Mouse (Mus musculus): ENCODE data around the gene Sfr1. TPM values are rescaled to one million over a fixed set of nuclear protein-coding genes. Genes with fewer than 3 reads are reported as not detected.

Sfr1 gene
- polyA plus RNA-seq, 1 experiment from 2014 or later, result 258 TPM

- H3K4me1 ChIP-seq (ENCODE audit: control insufficient read depth, insufficient read depth, low read length), result peaks cover 6% of the 10 kb centered on the region
- ATAC-seq (replicated peaks; ENCODE audit: insufficient number of reproducible peaks, low FRiP score, low TSS enrichment), result peak; percentile 84
- under 1% methylated on average over 12 of the region's 12 CpGs for WGBS (ENCODE audit: insufficient replicate concordance)
These were observed 801 bp upstream of the Sfr1 start for GRCm38 (mm10) chr19:47730691-47731070.

DNA sequence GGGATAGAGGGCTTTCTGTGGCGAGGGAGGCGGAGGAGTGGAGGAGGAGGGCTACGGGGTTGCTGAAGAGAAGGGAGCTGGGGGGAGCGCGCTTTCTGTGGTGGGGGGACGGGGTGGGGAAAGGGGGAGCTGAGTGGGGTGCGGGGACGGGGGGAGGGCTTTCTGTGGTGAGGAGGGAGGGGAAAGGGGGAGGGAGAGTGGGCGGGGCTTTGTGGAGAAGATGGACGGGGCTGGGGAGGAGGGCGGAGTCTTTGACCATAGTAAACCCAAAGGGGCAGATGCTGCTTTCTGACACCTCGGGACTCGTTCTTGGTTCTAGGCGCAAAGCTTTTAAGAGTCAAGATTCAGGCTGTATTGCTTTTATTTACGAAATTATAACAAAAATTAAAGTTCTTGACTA is 449 bp downstream of the Sfr1 start:
- WGBS (ENCODE audit: insufficient replicate concordance), result under 1% methylated on average over 14 of the region's 15 CpGs
- 0 out of 2 replicates have a peak, but pooled peaks have one; percentile 24 for ATAC-seq (replicated peaks; ENCODE audit: insufficient number of reproducible peaks, low FRiP score, low TSS enrichment)

More at GRCm38 (mm10) chr19:47730691-47731070, 801 bp upstream of the Sfr1 start:
- Histone ChIP-seq H3K4me3 (ENCODE audit: low read depth, low read length) (peak overlapping the region; percentile 88), H3K9ac (ENCODE audit: low read depth, low read length) (peak overlapping the region; percentile 89), H3K36me3 (ENCODE audit: control insufficient read depth, insufficient read depth, low read length) (peaks cover 15% of the 10 kb centered on the region), H3K27ac (ENCODE audit: low read depth, low read length) (peak overlapping the region; percentile 97), H3K4me2 (peak overlapping the region; percentile 80), H3K27me3 (ENCODE audit: control insufficient read depth, insufficient read depth, low read length) (no peaks in the 10 kb centered on the region), H3K9me3 (replicated peaks; ENCODE audit: control insufficient read depth, low read length) (no peaks in the 10 kb centered on the region)

DNA sequence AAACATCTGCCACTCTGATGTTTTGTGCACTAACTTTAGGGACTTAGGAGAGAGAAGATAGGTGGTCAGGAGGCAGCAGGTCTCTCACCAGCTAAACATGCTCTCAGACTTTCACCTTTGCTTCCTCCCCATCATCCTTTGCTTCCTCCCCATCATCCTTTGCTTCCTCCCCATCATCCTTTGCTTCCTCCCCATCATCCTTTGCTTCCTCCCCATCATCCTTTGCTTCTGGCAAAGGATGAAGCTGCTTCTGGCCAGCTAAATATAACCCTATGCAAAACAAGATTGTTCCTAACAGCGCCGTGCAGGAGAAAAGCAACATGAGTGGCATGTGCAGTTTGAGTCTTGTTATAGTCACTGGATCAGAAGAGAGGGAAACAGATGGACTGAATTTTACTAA is 15.6 kb downstream of the Sfr1 start:
- Histone ChIP-seq H3K27ac (ENCODE audit: low read depth, low read length) (no peak overlapping the region), H3K9me3 (replicated peaks; ENCODE audit: control insufficient read depth, low read length) (no peaks in the 10 kb centered on the region), H3K27me3 (ENCODE audit: control insufficient read depth, insufficient read depth, low read length) (no peaks in the 10 kb centered on the region), H3K4me1 (ENCODE audit: control insufficient read depth, insufficient read depth, low read length) (no peaks in the 10 kb centered on the region), H3K9ac (ENCODE audit: low read depth, low read length) (no peak overlapping the region), H3K36me3 (ENCODE audit: control insufficient read depth, insufficient read depth, low read length) (no peaks in the 10 kb centered on the region), H3K4me3 (ENCODE audit: low read depth, low read length) (no peak overlapping the region), H3K4me2 (no peak overlapping the region)
- ATAC-seq (replicated peaks; ENCODE audit: insufficient number of reproducible peaks, low FRiP score, low TSS enrichment), result no peak
- WGBS (ENCODE audit: insufficient replicate concordance), result 79% methylated on average over 2 of the region's 2 CpGs

More for the DNA sequence above, 449 bp downstream of the Sfr1 start:
- Histone ChIP-seq H3K27me3 (ENCODE audit: control insufficient read depth, insufficient read depth, low read length) (no peaks in the 10 kb centered on the region), H3K9me3 (replicated peaks; ENCODE audit: control insufficient read depth, low read length) (no peaks in the 10 kb centered on the region), H3K9ac (ENCODE audit: low read depth, low read length) (peak overlapping the region; percentile 89), H3K36me3 (ENCODE audit: control insufficient read depth, insufficient read depth, low read length) (peaks cover 15% of the 10 kb centered on the region), H3K4me1 (ENCODE audit: control insufficient read depth, insufficient read depth, low read length) (peaks cover 9% of the 10 kb centered on the region), H3K4me3 (ENCODE audit: low read depth, low read length) (peak overlapping the region; percentile 88), H3K4me2 (peak overlapping the region; percentile 80), H3K27ac (ENCODE audit: low read depth, low read length) (peak overlapping the region; percentile 97)

GRCm38 (mm10) chr19:47748950-47749349 is 17.5 kb downstream of the Sfr1 start:
- Histone ChIP-seq H3K4me2 (no peak overlapping the region), H3K9me3 (replicated peaks; ENCODE audit: control insufficient read depth, low read length) (no peaks in the 10 kb centered on the region), H3K27me3 (ENCODE audit: control insufficient read depth, insufficient read depth, low read length) (no peaks in the 10 kb centered on the region), H3K27ac (ENCODE audit: low read depth, low read length) (no peak overlapping the region), H3K36me3 (ENCODE audit: control insufficient read depth, insufficient read depth, low read length) (no peaks in the 10 kb centered on the region), H3K4me1 (ENCODE audit: control insufficient read depth, insufficient read depth, low read length) (no peaks in the 10 kb centered on the region), H3K9ac (ENCODE audit: low read depth, low read length) (no peak overlapping the region), H3K4me3 (ENCODE audit: low read depth, low read length) (no peak overlapping the region)
- ATAC-seq (replicated peaks; ENCODE audit: insufficient number of reproducible peaks, low FRiP score, low TSS enrichment), result no peak
- 83% methylated on average over 2 of the region's 2 CpGs for WGBS (ENCODE audit: insufficient replicate concordance)

- no peaks in the 10 kb centered on the region for H3K36me3 ChIP-seq (ENCODE audit: control insufficient read depth, insufficient read depth, low read length)
- 85% methylated on average over 5 of the region's 5 CpGs for WGBS (ENCODE audit: insufficient replicate concordance)
- no peak overlapping the region for H3K27ac ChIP-seq (ENCODE audit: low read depth, low read length)
- no peak for ATAC-seq (replicated peaks; ENCODE audit: insufficient number of reproducible peaks, low FRiP score, low TSS enrichment)
- no peak overlapping the region for H3K4me3 ChIP-seq (ENCODE audit: low read depth, low read length)
- H3K4me2 ChIP-seq, result no peak overlapping the region
- no peaks in the 10 kb centered on the region for H3K9me3 ChIP-seq (replicated peaks; ENCODE audit: control insufficient read depth, low read length)
- H3K4me1 ChIP-seq (ENCODE audit: control insufficient read depth, insufficient read depth, low read length), result no peaks in the 10 kb centered on the region
- H3K27me3 ChIP-seq (ENCODE audit: control insufficient read depth, insufficient read depth, low read length), result no peaks in the 10 kb centered on the region
- H3K9ac ChIP-seq (ENCODE audit: low read depth, low read length), result no peak overlapping the region
These were observed 18.9 kb downstream of the Sfr1 start for GRCm38 (mm10) chr19:47750391-47750790.

DNA sequence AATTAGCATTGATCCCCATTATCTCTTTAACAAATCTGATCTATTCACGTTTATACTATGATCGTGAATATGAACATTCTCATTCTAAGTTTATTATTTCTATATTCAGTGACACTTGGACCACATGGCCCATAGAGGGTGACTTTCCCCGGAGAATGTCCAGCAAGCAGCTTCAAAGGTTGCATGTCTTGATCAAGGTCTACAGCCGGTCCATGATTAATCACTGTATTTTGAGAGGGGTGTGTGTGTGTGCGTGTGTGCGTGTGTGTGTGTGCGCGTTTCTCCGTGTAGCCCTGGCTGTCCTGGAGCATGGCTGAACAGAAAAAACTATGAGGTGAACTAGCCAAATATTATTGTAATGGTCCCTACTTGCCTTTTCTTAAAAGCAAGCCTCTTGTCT is 21.0 kb downstream of the Sfr1 start:
- Histone ChIP-seq H3K27me3 (ENCODE audit: control insufficient read depth, insufficient read depth, low read length) (no peaks in the 10 kb centered on the region), H3K4me3 (ENCODE audit: low read depth, low read length) (no peak overlapping the region), H3K36me3 (ENCODE audit: control insufficient read depth, insufficient read depth, low read length) (no peaks in the 10 kb centered on the region), H3K9me3 (replicated peaks; ENCODE audit: control insufficient read depth, low read length) (no peaks in the 10 kb centered on the region), H3K4me2 (no peak overlapping the region), H3K4me1 (ENCODE audit: control insufficient read depth, insufficient read depth, low read length) (no peaks in the 10 kb centered on the region), H3K9ac (ENCODE audit: low read depth, low read length) (no peak overlapping the region), H3K27ac (ENCODE audit: low read depth, low read length) (no peak overlapping the region)
- ATAC-seq (replicated peaks; ENCODE audit: insufficient number of reproducible peaks, low FRiP score, low TSS enrichment), result no peak
- 78% methylated on average over 9 of the region's 9 CpGs for WGBS (ENCODE audit: insufficient replicate concordance)

- no peak overlapping the region for H3K4me2 ChIP-seq
- no peaks in the 10 kb centered on the region for H3K27me3 ChIP-seq (ENCODE audit: control insufficient read depth, insufficient read depth, low read length)
- H3K9me3 ChIP-seq (replicated peaks; ENCODE audit: control insufficient read depth, low read length), result no peaks in the 10 kb centered on the region
- H3K9ac ChIP-seq (ENCODE audit: low read depth, low read length), result no peak overlapping the region
- no peak overlapping the region for H3K4me3 ChIP-seq (ENCODE audit: low read depth, low read length)
- no peaks in the 10 kb centered on the region for H3K4me1 ChIP-seq (ENCODE audit: control insufficient read depth, insufficient read depth, low read length)
- H3K36me3 ChIP-seq (ENCODE audit: control insufficient read depth, insufficient read depth, low read length), result no peaks in the 10 kb centered on the region
- no peak for ATAC-seq (replicated peaks; ENCODE audit: insufficient number of reproducible peaks, low FRiP score, low TSS enrichment)
- WGBS (ENCODE audit: insufficient replicate concordance), result 81% methylated on average over 4 of the region's 4 CpGs
- H3K27ac ChIP-seq (ENCODE audit: low read depth, low read length), result no peak overlapping the region
These were observed 22.4 kb downstream of the Sfr1 start for GRCm38 (mm10) chr19:47753921-47754320.

GRCm38 (mm10) chr19:47754931-47755330 is 23.4 kb downstream of the Sfr1 start:
- WGBS (ENCODE audit: insufficient replicate concordance), result 89% methylated on average over 9 of the region's 9 CpGs
- no peaks in the 10 kb centered on the region for H3K27me3 ChIP-seq (ENCODE audit: control insufficient read depth, insufficient read depth, low read length)
- no peaks in the 10 kb centered on the region for H3K4me1 ChIP-seq (ENCODE audit: control insufficient read depth, insufficient read depth, low read length)
- H3K9me3 ChIP-seq (replicated peaks; ENCODE audit: control insufficient read depth, low read length), result no peaks in the 10 kb centered on the region
- ATAC-seq (replicated peaks; ENCODE audit: insufficient number of reproducible peaks, low FRiP score, low TSS enrichment), result no peak
- H3K36me3 ChIP-seq (ENCODE audit: control insufficient read depth, insufficient read depth, low read length), result no peaks in the 10 kb centered on the region
- no peak overlapping the region for H3K27ac ChIP-seq (ENCODE audit: low read depth, low read length)
- H3K9ac ChIP-seq (ENCODE audit: low read depth, low read length), result no peak overlapping the region
- H3K4me2 ChIP-seq, result no peak overlapping the region
- H3K4me3 ChIP-seq (ENCODE audit: low read depth, low read length), result no peak overlapping the region

DNA sequence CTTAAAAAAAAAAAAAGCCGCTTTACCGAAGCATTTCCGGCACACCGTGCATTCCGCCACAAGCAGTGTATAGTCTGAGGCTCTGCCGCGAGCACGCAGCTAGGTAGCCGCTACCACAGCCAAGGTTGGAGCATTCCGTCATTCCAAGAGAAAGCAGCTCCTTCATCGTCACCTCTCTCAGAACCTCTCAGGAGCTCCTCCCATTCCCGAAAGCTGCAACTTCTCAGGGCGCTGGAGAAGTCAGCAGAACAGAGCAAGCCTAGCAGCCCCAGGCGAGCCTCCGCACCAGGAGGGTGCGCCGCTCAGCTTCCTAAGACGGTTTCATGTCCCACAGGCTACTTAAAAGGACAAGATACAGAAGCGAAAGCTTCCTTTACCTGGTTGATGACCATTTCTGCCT is 24.1 kb downstream of the Sfr1 start:
- no peak for ATAC-seq (replicated peaks; ENCODE audit: insufficient number of reproducible peaks, low FRiP score, low TSS enrichment)
- Histone ChIP-seq H3K4me2 (peak overlapping the region; percentile 46), H3K27ac (ENCODE audit: low read depth, low read length) (no peak overlapping the region), H3K27me3 (ENCODE audit: control insufficient read depth, insufficient read depth, low read length) (no peaks in the 10 kb centered on the region), H3K36me3 (ENCODE audit: control insufficient read depth, insufficient read depth, low read length) (no peaks in the 10 kb centered on the region), H3K9ac (ENCODE audit: low read depth, low read length) (no peak overlapping the region), H3K4me1 (ENCODE audit: control insufficient read depth, insufficient read depth, low read length) (no peaks in the 10 kb centered on the region), H3K9me3 (replicated peaks; ENCODE audit: control insufficient read depth, low read length) (no peaks in the 10 kb centered on the region), H3K4me3 (ENCODE audit: low read depth, low read length) (peak overlapping the region; percentile 18; the same call in 1 of the 2 replicates)
- WGBS (ENCODE audit: insufficient replicate concordance), result 42% methylated on average over 19 of the region's 19 CpGs

Measured in heart, embryonic 11.5 days (tissue).